Mouse (Mus musculus) testis, adult 2 months (tissue): ENCODE data around the gene Gm47791. TPM values are rescaled to one million over a fixed set of nuclear protein-coding genes. Genes with fewer than 3 reads are reported as not detected.

Experiments
- H3K27ac ChIP-seq: fragments of 200-500 bp; 2 replicates; pipeline ENCODE4 v1.5.1; 2012; ENCODE audit warnings: low read depth, low read length; ENCODE audit not compliant: control insufficient read depth, insufficient read depth
- H3K27me3 ChIP-seq: fragments of 200-500 bp; 2 replicates; pipeline ENCODE4 v1.6.1; 2012; ENCODE audit warnings: mild to moderate bottlenecking, low read length, moderate library complexity; ENCODE audit not compliant: control insufficient read depth, insufficient read depth
- H3K36me3 ChIP-seq: fragments of 200-500 bp; 2 replicates; pipeline ENCODE4 v1.6.1; 2012; ENCODE audit warnings: mild to moderate bottlenecking, low read length; ENCODE audit not compliant: control insufficient read depth, insufficient read depth
- H3K4me1 ChIP-seq: fragments of 200-500 bp; 2 replicates; pipeline ENCODE4 v1.6.1; 2012; ENCODE audit warnings: low read length; ENCODE audit not compliant: control insufficient read depth, insufficient read depth
- H3K4me3 ChIP-seq: fragments of 200-500 bp; 2 replicates; pipeline ENCODE4 v1.5.1; 2012; ENCODE audit warnings: low read depth, mild to moderate bottlenecking, low read length, moderate library complexity, mixed read lengths; ENCODE audit not compliant: control insufficient read depth
- CTCF ChIP-seq: fragments of 200-500 bp; IDR thresholded peaks from 2 replicates; pipeline ENCODE4 v1.5.1; 2012; ENCODE audit warnings: low read depth, mild to moderate bottlenecking, inconsistent platforms, low read length, moderate library complexity; ENCODE audit not compliant: control insufficient read depth, insufficient read depth, insufficient replicate concordance
- POLR2A ChIP-seq: fragments of 200-500 bp; IDR thresholded peaks from 2 replicates; pipeline ENCODE4 v1.6.1; 2012; ENCODE audit warnings: low read depth, mild to moderate bottlenecking, inconsistent platforms, low read length, moderate library complexity; ENCODE audit not compliant: control insufficient read depth
- polyA plus RNA-seq: library from polyadenylated mRNA; depleted of rRNA; stranded (reverse); fragments of >200 nt; gene quantifications from 2 replicates; pipeline ENCODE4 v1.2.3, GENCODE M21; 2012

The Gm47791 gene
- polyA plus RNA-seq, 1 experiment: not detected

- TF ChIP-seq POLR2A: no peak
- no peak for TF ChIP-seq CTCF
- H3K36me3 ChIP-seq: no peaks in the 10 kb centered on the region
- H3K4me3 ChIP-seq: no peak overlapping the region
Measured at GRCm38 (mm10) chr1:82797088-82797487, 26.0 kb upstream of the Gm47791 start.

GRCm38 (mm10) chr1:82795702-82796443, 24.8 kb upstream of the Gm47791 start:
- no peaks in the 10 kb centered on the region for H3K27me3 ChIP-seq
- no peak overlapping the region for H3K27ac ChIP-seq
- no peak for TF ChIP-seq POLR2A
- TF ChIP-seq CTCF: no peak
- no peaks in the 10 kb centered on the region for H3K36me3 ChIP-seq
- no peak overlapping the region for H3K4me3 ChIP-seq
- peaks cover 2% of the 10 kb centered on the region; the same call in 1 of the 2 replicates for H3K4me1 ChIP-seq

More at GRCm38 (mm10) chr1:82797088-82797487, 26.0 kb upstream of the Gm47791 start:
- Histone ChIP-seq H3K4me1 (peaks cover 2% of the 10 kb centered on the region; the same call in 1 of the 2 replicates), H3K27ac (no peak overlapping the region), H3K27me3 (no peaks in the 10 kb centered on the region)

DNA sequence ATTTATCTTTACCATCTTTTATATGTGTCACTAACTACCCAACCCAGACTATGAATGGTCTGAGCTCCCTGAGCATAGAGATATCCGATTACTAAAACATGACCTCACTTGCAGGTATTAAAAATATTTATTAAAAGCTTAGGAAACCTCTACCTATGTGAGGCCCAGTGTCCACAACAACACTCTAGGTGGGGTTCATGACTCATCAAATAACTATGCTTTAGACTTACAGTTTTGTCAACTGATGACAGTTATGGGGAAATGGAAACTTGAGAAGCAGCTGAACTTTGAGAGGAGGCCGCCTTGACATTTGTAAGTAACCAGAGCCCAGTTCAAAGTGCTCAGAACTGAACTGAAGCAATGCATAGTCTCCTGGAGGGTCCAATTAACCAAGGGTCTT, 24.2 kb upstream of the Gm47791 start:
- H3K27me3 ChIP-seq: no peaks in the 10 kb centered on the region
- TF ChIP-seq POLR2A: no peak
- TF ChIP-seq CTCF: no peak
- H3K36me3 ChIP-seq: no peaks in the 10 kb centered on the region
- H3K4me1 ChIP-seq: peaks cover 2% of the 10 kb centered on the region; the same call in 1 of the 2 replicates
- H3K4me3 ChIP-seq: no peak overlapping the region
- H3K27ac ChIP-seq: no peak overlapping the region

- Histone ChIP-seq H3K27me3 (no peaks in the 10 kb centered on the region), H3K36me3 (no peaks in the 10 kb centered on the region), H3K4me1 (peaks cover 2% of the 10 kb centered on the region; the same call in 1 of the 2 replicates), H3K27ac (no peak overlapping the region), H3K4me3 (no peak overlapping the region)
- TF ChIP-seq CTCF: no peak
- no peak for TF ChIP-seq POLR2A
Measured at GRCm38 (mm10) chr1:82793986-82794385, 22.9 kb upstream of the Gm47791 start.

GRCm38 (mm10) chr1:82793110-82793509, 22.1 kb upstream of the Gm47791 start:
- H3K27ac ChIP-seq: no peak overlapping the region
- no peak overlapping the region for H3K4me3 ChIP-seq
- no peak for TF ChIP-seq POLR2A
- no peak for TF ChIP-seq CTCF
- H3K27me3 ChIP-seq: no peaks in the 10 kb centered on the region
- H3K4me1 ChIP-seq: peaks cover 2% of the 10 kb centered on the region; the same call in 1 of the 2 replicates
- H3K36me3 ChIP-seq: no peaks in the 10 kb centered on the region

DNA sequence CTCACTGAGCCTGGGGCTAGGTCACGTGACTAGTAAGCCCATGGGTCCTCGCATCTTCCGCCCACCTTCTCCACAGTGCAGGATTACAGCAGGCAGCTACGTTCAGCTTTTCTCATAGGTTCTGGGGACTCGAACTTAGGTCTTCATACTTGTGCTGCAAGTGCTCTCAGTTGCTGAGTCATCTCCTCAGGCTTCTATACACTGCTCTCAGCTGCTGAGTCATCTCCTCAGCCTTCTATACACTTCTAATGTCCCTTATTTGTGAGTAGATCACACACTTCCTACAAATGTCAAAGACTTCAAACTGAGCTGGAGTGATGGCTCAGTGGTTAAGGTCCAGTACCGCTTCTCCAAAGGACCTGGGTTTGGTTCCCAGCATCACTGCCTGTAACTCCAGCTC, 21.2 kb upstream of the Gm47791 start:
- no peak for TF ChIP-seq CTCF
- no peak for TF ChIP-seq POLR2A
- H3K27me3 ChIP-seq: no peaks in the 10 kb centered on the region
- no peak overlapping the region for H3K4me3 ChIP-seq
- peaks cover 2% of the 10 kb centered on the region; the same call in 1 of the 2 replicates for H3K4me1 ChIP-seq
- no peak overlapping the region for H3K27ac ChIP-seq
- no peaks in the 10 kb centered on the region for H3K36me3 ChIP-seq

GRCm38 (mm10) chr1:82791105-82791504, 20.1 kb upstream of the Gm47791 start:
- H3K27me3 ChIP-seq: no peaks in the 10 kb centered on the region
- TF ChIP-seq CTCF: no peak
- TF ChIP-seq POLR2A: no peak
- H3K36me3 ChIP-seq: no peaks in the 10 kb centered on the region
- no peak overlapping the region for H3K4me3 ChIP-seq
- 0 out of 2 replicates have a peak, but pooled peaks cover under 1% of the 10 kb centered on the region for H3K4me1 ChIP-seq
- H3K27ac ChIP-seq: no peak overlapping the region
